Mouse (Mus musculus) spleen, postnatal 14 days (tissue): ENCODE data around the gene Dlk1.
A peak's percentile ranks its signal among the peaks of the same experiment; 100 is the strongest.
"Not testable (repeated sequence)": the region's sequence is repeated elsewhere in the genome, so short reads cannot be mapped to it uniquely, and the experiment has no call there.

Experiments used
- DNase-seq, 2 experiments: peaks; one replicate each; pipeline ENCODE4 v3.0.0; 2021 to 2022; ENCODE audit warnings: low spot score in 2 of 2

The Dlk1 gene

GRCm38 (mm10) chr12:109438383-109438782 is 14.2 kb upstream of the Dlk1 start:
- no peak for DNase-seq

- no peak for DNase-seq
Measured at GRCm38 (mm10) chr12:109439974-109440373, 12.6 kb upstream of the Dlk1 start.

DNA sequence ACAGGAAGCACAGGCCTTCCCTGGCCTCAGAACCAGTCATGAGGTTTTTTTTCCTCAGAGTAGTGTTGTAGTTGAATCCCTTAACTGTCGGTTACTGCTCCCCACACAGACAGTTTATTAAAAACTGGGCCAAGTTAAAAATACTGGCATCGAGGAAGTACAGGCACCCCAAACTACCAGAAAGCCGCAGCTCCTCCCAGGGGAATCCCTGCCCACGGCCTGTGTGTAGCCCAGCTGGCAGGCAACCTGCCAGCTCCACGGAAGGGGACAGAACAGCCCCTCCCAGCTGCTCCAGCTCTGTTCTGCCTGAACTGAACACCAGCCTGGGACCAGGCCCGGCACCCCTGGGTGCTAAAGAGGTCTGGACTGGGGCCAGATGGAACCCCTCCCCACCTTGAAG is 11.3 kb upstream of the Dlk1 start:
- DNase-seq, result peak; percentile 25 to 30

DNA sequence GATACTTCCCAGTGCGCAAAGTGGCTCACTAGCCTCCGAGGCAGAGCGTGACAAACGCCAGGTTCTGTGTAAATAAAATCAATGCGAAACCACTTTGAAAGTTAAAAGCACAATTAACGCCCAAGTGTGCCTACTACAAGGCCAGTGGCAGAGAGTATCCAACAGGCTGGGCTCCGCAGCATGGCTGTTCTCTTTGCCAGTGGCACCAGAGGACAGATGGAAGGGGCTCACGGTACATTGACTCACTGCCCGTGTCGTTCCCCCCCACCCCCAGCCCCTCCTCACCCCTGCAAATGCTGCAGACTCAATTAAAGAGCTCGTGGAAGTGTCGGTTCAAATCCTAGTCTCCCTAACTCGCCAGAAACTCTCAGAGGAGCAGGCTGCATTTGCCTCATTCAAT is 10.5 kb upstream of the Dlk1 start:
- DNase-seq, result no peak

GRCm38 (mm10) chr12:109443276-109443675 is 9.3 kb upstream of the Dlk1 start:
- DNase-seq, result no peak

GRCm38 (mm10) chr12:109444999-109445398 is 7.6 kb upstream of the Dlk1 start:
- DNase-seq, result no peak

GRCm38 (mm10) chr12:109445499-109446235 is 7.0 kb upstream of the Dlk1 start:
- no peak for DNase-seq

DNA sequence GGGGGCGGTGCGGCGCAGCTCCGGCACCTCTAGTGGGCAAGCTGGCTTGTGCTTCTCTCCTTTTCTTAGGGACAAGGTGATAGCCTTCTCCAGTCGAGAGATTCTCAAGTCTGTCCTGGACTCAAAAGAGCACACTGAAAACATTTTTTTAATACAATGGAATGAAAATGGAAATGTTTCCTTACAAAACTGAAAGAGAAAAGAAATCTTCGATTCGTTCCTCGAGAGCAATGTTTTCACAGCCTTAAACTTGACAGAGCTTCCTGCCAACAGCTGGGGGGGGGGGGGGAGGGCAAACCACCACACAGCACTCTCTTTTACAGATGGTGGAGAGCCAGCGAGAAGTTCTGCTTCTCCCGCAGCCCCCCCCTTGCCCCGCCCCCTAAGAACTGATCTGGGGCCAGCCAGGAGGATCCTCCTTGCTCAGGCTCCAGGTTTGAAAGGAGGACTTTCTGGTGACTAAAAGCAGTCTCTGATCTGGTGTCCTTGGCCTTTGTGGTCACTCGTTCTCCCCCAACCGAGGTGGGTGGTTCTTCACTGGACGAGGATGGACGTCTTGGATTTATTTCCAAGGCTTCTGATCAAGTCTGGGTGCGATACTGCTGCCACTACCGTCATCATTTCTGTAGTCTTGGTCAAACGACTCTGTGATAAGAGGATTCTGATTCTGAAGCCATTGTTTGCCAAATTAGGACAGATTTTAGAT is 6.2 kb upstream of the Dlk1 start:
- DNase-seq, result no peak

DNA sequence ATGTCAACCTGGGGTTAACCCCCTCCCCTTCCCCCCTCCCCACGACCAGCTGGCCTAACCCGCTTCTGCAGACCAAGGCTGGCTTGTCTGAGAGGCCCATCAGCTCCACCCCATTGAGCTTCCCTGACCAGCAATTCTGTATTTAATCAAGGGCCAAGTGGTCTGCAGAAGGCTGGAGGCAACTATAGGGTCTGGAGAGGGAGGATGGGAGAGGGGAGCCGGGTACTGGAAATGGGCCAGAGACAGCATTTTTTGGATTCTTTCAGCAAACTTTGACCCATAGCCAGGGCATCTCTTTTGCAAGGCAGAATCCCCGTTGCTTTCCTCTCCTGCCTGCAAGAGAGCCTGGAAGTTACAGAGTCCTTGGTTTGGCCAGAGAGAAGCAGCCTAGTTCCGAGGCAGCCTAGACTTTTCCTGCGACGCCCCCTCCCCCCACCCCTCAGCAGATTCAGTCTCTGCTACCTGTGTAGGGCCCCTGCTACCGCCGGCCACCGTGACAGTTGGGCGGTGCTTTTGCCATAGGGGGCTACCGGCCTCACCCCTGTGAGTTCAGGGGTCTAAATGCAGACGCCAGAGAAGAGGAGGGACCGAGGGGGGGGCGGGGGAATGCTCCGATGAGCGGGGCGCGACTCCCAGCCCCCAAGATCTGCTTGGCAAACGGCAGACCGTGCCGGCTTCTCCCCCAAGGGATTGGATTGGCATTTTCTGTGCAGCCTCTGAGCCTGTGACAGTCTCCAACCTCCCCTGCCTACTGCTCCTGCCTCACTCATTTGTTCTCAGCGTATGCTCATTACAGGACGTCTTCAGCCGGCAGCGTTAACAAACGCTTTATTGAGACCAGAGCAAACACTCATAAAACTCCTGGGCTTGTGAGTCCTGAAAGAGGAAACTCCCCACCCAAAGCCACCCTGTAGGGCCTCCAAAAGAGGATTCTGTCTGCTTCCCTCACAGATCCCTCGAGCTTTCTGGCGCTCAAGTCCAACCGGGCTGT is 2.9 kb upstream of the Dlk1 start:
- no peak for DNase-seq

- DNase-seq, result no peak
Measured at GRCm38 (mm10) chr12:109453065-109453997, 708 bp downstream of the Dlk1 start.

- no peak for DNase-seq
Measured at GRCm38 (mm10) chr12:109454137-109454536, 1.5 kb downstream of the Dlk1 start.

DNA sequence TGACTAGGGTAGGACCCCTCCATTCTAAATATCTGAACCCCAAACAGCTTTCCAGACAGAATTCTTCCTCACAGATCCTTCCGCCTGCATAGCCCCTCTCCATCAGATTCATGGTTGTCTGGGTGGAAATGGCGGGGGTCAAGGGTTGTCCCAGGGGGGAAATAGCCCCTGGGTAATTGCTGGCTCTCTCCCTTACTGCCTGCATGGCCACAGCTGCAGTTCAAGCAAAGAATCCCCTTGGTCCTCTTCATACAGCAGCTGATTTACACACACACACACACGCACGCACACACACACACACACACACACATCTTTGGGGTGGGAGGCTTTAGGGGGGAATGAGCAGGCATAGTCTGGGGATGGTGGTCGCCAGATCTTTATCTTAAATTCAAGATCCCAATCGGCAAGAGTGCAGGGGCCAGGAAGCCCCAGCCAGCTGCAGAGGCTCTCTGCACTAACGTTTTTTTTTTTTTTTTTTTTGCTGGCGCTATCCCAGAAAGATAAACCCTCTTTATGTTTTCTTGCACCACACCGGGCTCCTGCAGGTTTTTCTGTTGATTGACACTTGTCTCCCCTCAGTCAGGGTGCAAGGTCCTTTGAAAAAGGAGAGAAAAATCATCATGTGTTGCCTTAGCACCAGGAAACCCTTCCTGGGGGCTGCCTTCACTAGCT is 4.0 kb downstream of the Dlk1 start:
- DNase-seq, result no peak

DNA sequence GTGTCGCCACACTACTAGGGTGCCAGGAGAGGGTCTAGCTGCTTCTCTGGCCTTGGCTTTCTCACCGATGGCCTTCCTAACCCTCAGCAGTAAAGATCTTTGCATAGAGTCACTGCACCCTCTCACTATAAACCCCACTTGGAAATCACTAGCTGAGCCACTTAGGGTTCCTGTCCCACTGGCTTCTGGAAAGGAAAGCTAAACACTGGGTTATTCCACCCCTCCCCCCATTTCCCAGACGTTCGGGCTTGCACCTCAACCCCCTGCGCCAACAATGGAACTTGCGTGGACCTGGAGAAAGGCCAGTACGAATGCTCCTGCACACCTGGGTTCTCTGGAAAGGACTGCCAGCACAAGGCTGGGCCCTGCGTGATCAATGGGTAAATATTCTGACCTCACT is 5.2 kb downstream of the Dlk1 start:
- DNase-seq, result no peak

- no peak for DNase-seq
Measured at GRCm38 (mm10) chr12:109458896-109459295, 6.3 kb downstream of the Dlk1 start.

- DNase-seq, result no peak
Measured at GRCm38 (mm10) chr12:109459481-109460401, 7.1 kb downstream of the Dlk1 start.

GRCm38 (mm10) chr12:109462594-109462993 is 10.0 kb downstream of the Dlk1 start:
- DNase-seq, result peak in 1 of 2 experiments; percentile 4

GRCm38 (mm10) chr12:109467417-109467816 is 14.8 kb downstream of the Dlk1 start:
- not testable (repeated sequence) for DNase-seq

DNA sequence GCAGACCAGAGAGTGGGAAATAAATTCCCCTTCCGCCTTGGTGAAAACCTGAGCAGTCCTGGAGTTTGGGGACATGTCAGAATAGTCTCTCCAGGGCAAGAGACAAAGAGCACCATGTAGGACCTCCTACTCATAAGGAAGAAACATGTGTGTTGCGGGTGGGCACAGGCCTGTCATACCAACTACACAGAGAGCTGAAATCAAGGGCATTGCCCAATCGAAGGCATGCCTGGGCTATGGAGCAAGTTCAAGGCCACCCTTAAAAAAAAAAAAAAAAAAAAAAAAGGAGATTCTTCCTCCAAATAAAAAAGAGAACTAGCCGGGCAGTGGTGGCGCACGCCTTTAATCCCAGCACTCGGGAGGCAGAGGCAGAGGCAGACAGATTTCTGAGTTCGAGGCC is 17.2 kb downstream of the Dlk1 start:
- DNase-seq, result no peak

DNA sequence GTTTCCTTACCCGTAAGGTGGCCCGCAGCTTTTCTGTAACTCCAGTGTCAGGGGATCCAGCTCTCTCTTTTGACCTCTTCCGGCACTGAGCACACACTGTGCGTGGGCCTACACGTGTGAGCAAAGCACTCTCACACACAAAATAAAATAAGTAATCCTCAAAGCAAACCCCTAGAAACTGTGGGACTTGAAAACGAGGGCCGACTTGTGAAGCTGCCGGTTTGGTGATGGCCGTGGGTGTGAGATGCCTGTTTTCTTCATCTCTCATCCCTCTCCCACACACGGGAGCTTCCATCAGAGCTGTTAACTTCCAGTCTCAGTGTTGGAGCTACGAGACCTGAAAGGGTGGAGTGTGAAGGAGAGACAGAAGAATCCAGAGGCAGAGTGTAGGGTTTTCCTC is 20.0 kb downstream of the Dlk1 start:
- DNase-seq, result no peak
